Mouse (Mus musculus) CH12.LX (cell line): ENCODE data around the gene Wnt10b.

ENCODE experiments used
- CTCF ChIP-seq, 2 experiments: IDR thresholded peaks in 1 of 2; conservative IDR thresholded peaks in 1 of 2; 2 replicates each; pipeline ENCODE4 v1.5.1; 2011 to 2012; ENCODE audit warnings: low read depth in 2 of 2, low read length in 2 of 2, improper control_type of control experiment in 1 of 2, inconsistent platforms in 1 of 2, mild to moderate bottlenecking in 1 of 2, moderate library complexity in 1 of 2
- HCFC1 ChIP-seq: IDR thresholded peaks from 2 replicates; pipeline ENCODE4 v1.6.1; 2012; ENCODE audit warnings: low read depth, mild to moderate bottlenecking, inconsistent platforms, low read length, improper control_type of control experiment
- POLR2A ChIP-seq: IDR thresholded peaks from 2 replicates; pipeline ENCODE4 v1.6.1; 2011; ENCODE audit warnings: low read depth, mild to moderate bottlenecking, improper control_type of control experiment, low read length
- SIN3A ChIP-seq: IDR thresholded peaks from 2 replicates; pipeline ENCODE4 v1.6.1; 2012; ENCODE audit warnings: low read length, improper control_type of control experiment, inconsistent platforms

- TF ChIP-seq SIN3A (no peak), POLR2A (no peak), CTCF (conservative IDR thresholded peaks at IDR 0.05 in 1 of 2, IDR thresholded peaks at IDR 0.05 in 1 of 2; ENCODE audit: low read depth in 2 of 2, low read length in 2 of 2) (peak in 1 of 2 experiments; percentile 44; a peak in 2 of 4 replicates), HCFC1 (no peak)
Observed at GRCm38 (mm10) chr15:98726079-98726478, 51.9 kb downstream of the Wnt10b start.
